Mouse (Mus musculus) bone marrow, adult 2 months (tissue): Measurements from ENCODE around the gene 4930572O03Rik.
"Not testable (repeated sequence)": the region's sequence is repeated elsewhere in the genome, so short reads cannot be mapped to it uniquely, and the experiment has no call there.

Experiments used
- CTCF ChIP-seq: fragments of 200-500 bp; IDR thresholded peaks from 2 replicates; pipeline ENCODE4 v1.5.1; 2011; ENCODE audit warnings: low read length, control low read depth; ENCODE audit not compliant: control insufficient read depth, insufficient read depth
- POLR2A ChIP-seq: fragments of 200-500 bp; IDR thresholded peaks from 2 replicates; pipeline ENCODE4 v1.6.1; 2011; ENCODE audit warnings: low read depth, mild to moderate bottlenecking, control low read depth, low read length, borderline replicate concordance; ENCODE audit not compliant: control insufficient read depth

- TF ChIP-seq CTCF, POLR2A: not testable (repeated sequence)
Observed at GRCm38 (mm10) chr5:15678907-15679306, 22.0 kb upstream of the 4930572O03Rik start.
